Mouse (Mus musculus): ENCODE measurements around the gene Far2.
"Not testable (repeated sequence)": the region's sequence is repeated elsewhere in the genome, so short reads cannot be mapped to it uniquely, and the experiment has no call there.

DNA sequence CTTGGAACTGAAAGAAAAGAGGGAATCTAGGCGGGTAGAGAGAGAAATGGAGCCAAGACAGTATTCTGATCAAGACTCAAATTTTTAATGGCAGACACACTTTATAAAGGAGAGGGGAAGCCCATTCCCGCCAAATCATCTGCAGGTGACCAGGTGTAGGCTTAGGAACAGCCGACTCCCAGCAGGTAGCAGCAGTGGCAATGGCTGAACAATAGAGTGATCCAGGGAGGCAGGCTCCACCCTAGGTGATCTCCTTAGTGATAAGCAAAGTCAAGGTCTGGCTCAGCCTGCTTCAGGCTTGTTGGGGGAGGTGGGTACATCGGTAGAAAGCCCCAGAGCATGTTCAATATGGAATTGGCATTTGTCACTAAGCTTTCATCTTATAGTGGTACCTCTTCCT, 105.2 kb downstream of the Far2 start:
- TF ChIP-seq POLR2A (IDR thresholded peaks at IDR 0.05; ENCODE audit: borderline replicate concordance, low read depth, low read length); CTCF (IDR thresholded peaks at IDR 0.05; ENCODE audit: low read depth, low read length): not testable (repeated sequence)

Measured in bone marrow macrophage, adult 2 months (primary cell).